Mouse (Mus musculus) E14TG2a.4 (cell line): ENCODE results near the gene Lrrfip2.

Experiments used
- CTCF ChIP-seq: conservative IDR thresholded peaks from 2 replicates; pipeline ENCODE4 v1.5.1; 2014; ENCODE audit warnings: low read length
- NANOG ChIP-seq: IDR thresholded peaks from 2 replicates; pipeline ENCODE4 v1.6.1; 2014; ENCODE audit warnings: borderline replicate concordance, low read length, mixed read lengths

GRCm38 (mm10) chr9:111143387-111143786, 26.0 kb downstream of the Lrrfip2 start:
- TF ChIP-seq CTCF (no peak), NANOG (no peak)
